Mouse (Mus musculus): ENCODE measurements around the gene Fbxl3. TPM values are rescaled to one million over a fixed set of nuclear protein-coding genes. Genes with fewer than 3 reads are reported as not detected.
A peak's percentile ranks its signal among the peaks of the same experiment; 100 is the strongest.

Fbxl3 gene
- 14.6 and 15.0 TPM in 2 replicates for total RNA-seq (2012; rRNA removed)
- 10 to 100 TPM in 1 of 2 experiments, not detected in 1; 28.4 TPM for polyA plus RNA-seq (2012; ENCODE audit: insufficient read depth in 1 of 2, insufficient read length in 2 of 2, low read depth in 1 of 2, low replicate concordance in 2 of 2, missing spikeins in 1 of 2)

- H3K4me3 ChIP-seq (ENCODE audit: control insufficient read depth in 1 of 2, insufficient read depth in 1 of 2, low read depth in 2 of 2, low read length in 2 of 2): peak within 1 kb of the TSS; percentile 93 to 99
- H3K9ac ChIP-seq (ENCODE audit: control insufficient read depth, low read depth, low read length, poor library complexity, severe bottlenecking): peak within 1 kb of the TSS; percentile 99
- no peaks in the 10 kb centered on the region for H3K9me3 ChIP-seq (replicated peaks; ENCODE audit: insufficient read depth, low read length)
- TF ChIP-seq NRF1 (IDR thresholded peaks at IDR 0.05; ENCODE audit: insufficient read depth, low read depth, low read length, poor library complexity, severe bottlenecking): peak; percentile 39; the same call in 1 of the 2 replicates
- no peak for TF ChIP-seq ZKSCAN1 (IDR thresholded peaks at IDR 0.05; ENCODE audit: low read depth, low read length)
- TF ChIP-seq EP300 (IDR thresholded peaks at IDR 0.05; ENCODE audit: low read depth in 1 of 2, low read length in 2 of 2): no peak; a peak in 1 of 4 replicates
- TF ChIP-seq ZMIZ1 (IDR thresholded peaks at IDR 0.05; ENCODE audit: low read depth, low read length): 0 out of 2 replicates have a peak, but pooled peaks have one; percentile 9
- peak; percentile 86 for TF ChIP-seq MXI1 (IDR thresholded peaks at IDR 0.05; ENCODE audit: low read depth, low read length)
- TF ChIP-seq USF2 (IDR thresholded peaks at IDR 0.05; ENCODE audit: borderline replicate concordance in 1 of 2, insufficient read depth in 1 of 2, low read depth in 1 of 2, low read length in 2 of 2): no peak
- TF ChIP-seq ETS1 (IDR thresholded peaks at IDR 0.05; ENCODE audit: low read depth, low read length): peak; percentile 75; the same call in 1 of the 2 replicates
- TF ChIP-seq UBTF (IDR thresholded peaks at IDR 0.05; ENCODE audit: borderline replicate concordance, insufficient read depth, low read depth, low read length): peak; percentile 67; the same call in 1 of the 2 replicates
- TF ChIP-seq CHD2 (IDR thresholded peaks at IDR 0.05; ENCODE audit: low read length): no peak
- peak; percentile 95 for TF ChIP-seq SIN3A (IDR thresholded peaks at IDR 0.05; ENCODE audit: low read length)
- TF ChIP-seq CTCF (IDR thresholded peaks at IDR 0.05 in 2 of 3, conservative IDR thresholded peaks at IDR 0.05 in 1 of 3; ENCODE audit: control insufficient read depth in 1 of 3, insufficient read depth in 1 of 3, low read depth in 2 of 3, low read length in 3 of 3, poor library complexity in 1 of 3, severe bottlenecking in 1 of 3): no peak
- peak; percentile 44 to 48; a peak in 1 of 4 replicates for TF ChIP-seq POLR2A (IDR thresholded peaks at IDR 0.05; ENCODE audit: control insufficient read depth in 1 of 2, insufficient read depth in 1 of 2, low read depth in 1 of 2, low read length in 2 of 2, poor library complexity in 1 of 2)
- TF ChIP-seq NELFE (IDR thresholded peaks at IDR 0.05; ENCODE audit: low read depth, low read length): peak; percentile 38; the same call in 1 of the 2 replicates
- no peak for TF ChIP-seq GABPA (IDR thresholded peaks at IDR 0.05; ENCODE audit: low read depth, low read length)
- TF ChIP-seq RAD21 (IDR thresholded peaks at IDR 0.05; ENCODE audit: low read depth, low read length): no peak
- TF ChIP-seq USF1 (IDR thresholded peaks at IDR 0.05; ENCODE audit: low read depth, low read length): peak; percentile 84
- no peak for TF ChIP-seq CHD1 (IDR thresholded peaks at IDR 0.05; ENCODE audit: low read depth, low read length)
- peak; percentile 69; the same call in 1 of the 2 replicates for TF ChIP-seq MAZ (IDR thresholded peaks at IDR 0.05; ENCODE audit: low read depth, low read length)
- no peak for TF ChIP-seq POLR2AphosphoS5 (IDR thresholded peaks at IDR 0.05; ENCODE audit: borderline replicate concordance, low read depth, low read length)
- peak; percentile 29; the same call in 1 of the 2 replicates for TF ChIP-seq RCOR1 (IDR thresholded peaks at IDR 0.05; ENCODE audit: low read depth, low read length)
- peak; percentile 49; the same call in 1 of the 2 replicates for TF ChIP-seq HCFC1 (IDR thresholded peaks at IDR 0.05; ENCODE audit: low read depth, low read length)
- peak; percentile 4; the same call in 1 of the 2 replicates for TF ChIP-seq TCF12 (IDR thresholded peaks at IDR 0.05; ENCODE audit: low read depth, low read length)
- peak; percentile 73; the same call in 1 of the 2 replicates for TF ChIP-seq MAX (IDR thresholded peaks at IDR 0.05; ENCODE audit: low read length)
- TF ChIP-seq MAFK (IDR thresholded peaks at IDR 0.05; ENCODE audit: borderline replicate concordance, low read depth, low read length): no peak
- peak; percentile 93 for DNase-seq (ENCODE audit: low read depth, low spot score)
- H3K36me3 ChIP-seq (ENCODE audit: control insufficient read depth in 1 of 2, insufficient read depth in 2 of 2, low read length in 2 of 2): peaks cover 1 to 12% of the 10 kb centered on the region in 2 experiments; a peak in 3 of 4 replicates
- peaks cover 0 to 4% of the 10 kb centered on the region in 2 experiments; a peak in 1 of 4 replicates for H3K4me1 ChIP-seq (ENCODE audit: control insufficient read depth in 1 of 2, insufficient read depth in 2 of 2, low read length in 2 of 2)
- no peaks in the 10 kb centered on the region for H3K27me3 ChIP-seq (ENCODE audit: control insufficient read depth in 1 of 2, insufficient read depth in 2 of 2, low read length in 2 of 2)
- peaks cover 24% of the 10 kb centered on the region for H3K79me2 ChIP-seq (ENCODE audit: control insufficient read depth, insufficient read depth, low read length, poor library complexity)
- H3K27ac ChIP-seq (ENCODE audit: control insufficient read depth, low read depth, low read length): peak within 1 kb of the TSS; percentile 93
These were observed at the start of gene Fbxl3 for GRCm38 (mm10) chr14:103099238-103099933. TSS of gene Fbxl3 (minus strand) at chr14:103099566.
